Mouse (Mus musculus): ENCODE results near the gene Piga.

Gene Piga

GRCm38 (mm10) chrX:164436709-164437108, 17.1 kb downstream of the Piga start, which contains the start of gene Asb11:
Gene Asb11, plus strand, starts transcription at chrX:164436994.
- DNase-seq: no peak

DNA sequence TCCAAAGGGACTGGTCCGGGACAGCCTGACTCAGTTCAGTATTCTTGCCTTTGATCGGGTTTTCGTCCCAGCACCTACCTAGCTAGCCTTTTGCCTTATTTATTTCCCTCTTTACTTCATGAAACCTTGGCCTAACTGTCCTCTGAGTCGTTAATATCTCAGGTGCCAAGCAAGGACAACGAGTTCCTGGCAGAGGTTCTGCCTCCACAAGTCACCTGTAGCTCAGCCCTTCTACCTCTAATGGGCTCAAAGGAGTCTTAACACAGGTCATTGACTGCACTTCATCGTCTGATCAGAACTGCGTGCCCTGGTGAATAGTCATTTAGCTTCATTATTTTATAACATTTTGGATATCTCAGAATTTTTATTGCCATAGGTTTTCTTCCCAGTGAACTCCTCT, 19.9 kb downstream of the Piga start:
- DNase-seq: no peak

- DNase-seq: no peak
Observed at GRCm38 (mm10) chrX:164440140-164440539, 20.6 kb downstream of the Piga start.

DNA sequence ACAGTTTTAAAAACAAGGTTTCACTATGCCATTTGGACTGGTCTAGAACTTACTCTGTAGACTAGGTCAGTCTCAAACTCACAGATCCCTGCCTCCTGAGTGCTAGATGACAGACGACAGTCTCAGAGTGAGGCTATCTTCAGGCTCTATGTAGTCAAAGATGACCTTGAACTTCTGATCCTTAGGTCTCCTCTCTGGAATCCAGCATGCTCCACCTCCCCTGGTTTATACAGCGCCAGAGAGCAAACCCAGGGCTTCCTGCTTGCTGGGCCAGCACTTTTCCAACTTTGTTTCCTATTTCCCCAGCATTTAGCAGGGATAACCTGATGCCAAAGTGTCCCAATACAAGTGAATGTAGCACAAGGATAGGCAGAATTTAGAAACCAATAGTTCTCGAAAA, 21.1 kb downstream of the Piga start:
- DNase-seq: no peak

DNA sequence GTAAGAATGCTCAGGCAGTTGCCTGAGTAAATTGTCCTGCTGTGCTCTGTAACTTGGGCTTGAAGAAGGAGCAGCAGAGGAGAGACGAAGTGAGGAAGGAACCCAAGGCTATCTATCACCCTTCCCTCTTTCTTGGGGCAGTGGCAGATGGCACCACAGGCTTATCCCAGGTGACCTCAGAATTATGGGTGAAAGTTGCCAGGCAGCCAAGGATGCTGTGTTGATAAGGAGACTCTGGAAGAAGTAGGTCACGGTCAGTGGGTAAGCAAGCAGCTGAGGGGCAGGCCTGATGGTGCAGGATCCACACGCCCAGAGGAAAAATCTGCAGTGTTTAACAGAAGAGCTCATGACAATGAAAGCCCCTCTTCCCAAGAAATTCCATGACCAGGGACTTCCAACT, 21.7 kb downstream of the Piga start:
- DNase-seq: no peak

DNA sequence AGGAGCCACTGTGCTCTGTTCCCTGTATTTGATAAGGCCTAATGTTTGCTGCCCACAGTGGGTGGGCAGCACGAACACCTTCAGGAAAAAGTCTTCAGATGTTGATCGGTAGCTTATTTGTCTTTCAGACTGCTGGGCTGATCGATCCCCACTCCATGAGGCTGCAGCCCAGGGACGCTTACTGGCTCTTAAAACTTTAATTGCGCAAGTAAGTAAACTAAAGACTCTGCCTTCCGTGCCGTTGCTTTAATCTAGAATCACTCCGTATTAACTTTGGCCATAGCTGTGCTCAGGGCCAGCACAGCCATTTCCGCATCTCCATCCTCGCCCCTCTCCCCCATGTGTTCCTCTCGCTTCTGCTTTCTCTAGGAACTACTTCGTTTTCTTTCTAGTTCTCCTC, 26.0 kb downstream of the Piga start:
- no peak for DNase-seq

- DNase-seq: no peak
Observed at GRCm38 (mm10) chrX:164446106-164446551, 26.5 kb downstream of the Piga start.

DNA sequence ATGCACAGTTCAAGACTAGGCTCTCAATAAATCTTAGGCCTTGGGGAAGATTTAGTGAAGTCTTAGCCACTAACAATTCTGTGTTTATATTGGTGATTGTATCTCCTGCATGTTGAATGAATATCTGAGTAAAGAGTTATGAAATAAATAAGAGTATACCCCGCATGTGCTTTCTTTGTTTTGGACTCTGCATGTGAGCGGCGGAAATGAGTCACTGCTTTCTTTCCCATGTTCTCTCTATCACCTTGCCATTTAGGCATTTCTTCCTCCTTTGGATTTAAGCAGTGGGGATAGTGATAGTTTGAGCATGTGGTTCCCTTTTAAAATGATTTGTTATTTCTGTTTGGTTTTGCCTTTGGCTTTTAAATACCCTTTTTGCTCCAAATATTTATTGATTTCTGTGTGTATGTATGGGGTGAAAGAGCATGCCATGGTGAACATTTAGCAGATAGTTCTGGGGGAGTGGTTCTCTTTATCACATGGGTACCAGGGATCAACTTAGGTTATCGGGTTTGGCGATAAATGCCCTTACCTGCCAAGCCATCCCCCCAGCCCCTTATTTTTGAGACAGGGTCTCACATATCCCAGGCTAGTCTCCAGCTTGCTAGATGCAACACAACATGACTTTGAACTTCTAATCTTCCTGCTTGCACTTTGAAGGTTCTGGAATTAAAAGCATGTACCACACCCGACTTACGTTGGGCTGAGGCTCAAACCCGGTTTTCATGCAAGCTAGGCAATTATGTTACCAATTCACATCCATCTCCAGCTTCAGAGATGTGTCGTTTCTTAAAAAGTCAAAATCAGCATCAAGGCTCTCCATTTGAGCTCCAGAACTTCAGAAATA, 27.5 kb downstream of the Piga start:
- DNase-seq: no peak

DNA sequence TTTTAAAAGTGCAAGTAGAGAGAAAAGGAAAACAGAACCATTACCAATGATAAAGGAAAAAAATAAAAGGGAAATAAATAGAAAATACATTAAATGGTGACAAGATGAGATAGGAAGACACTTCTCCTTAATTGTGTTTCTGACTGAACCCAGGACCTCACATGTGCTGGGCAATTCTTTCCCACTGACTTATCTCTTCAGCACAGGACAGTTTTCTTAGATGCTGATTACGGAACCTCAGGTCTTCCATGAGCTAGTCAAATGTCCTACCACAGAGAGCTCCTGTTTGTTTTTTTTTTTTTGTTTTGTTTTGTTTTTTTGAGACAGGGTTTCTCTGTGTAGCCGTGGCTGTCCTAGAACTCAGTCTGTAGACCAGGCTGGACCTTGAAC, 28.1 kb downstream of the Piga start:
- no peak for DNase-seq

GRCm38 (mm10) chrX:164449201-164449600, 29.6 kb downstream of the Piga start:
- no peak for DNase-seq

GRCm38 (mm10) chrX:164459205-164459878, 39.8 kb downstream of the Piga start:
- no peak for DNase-seq

All from right cerebral cortex, postnatal 14 days (tissue).